Comparison of ENCODE assay signal across 12 mouse cellular contexts in the genomic region with DNA sequence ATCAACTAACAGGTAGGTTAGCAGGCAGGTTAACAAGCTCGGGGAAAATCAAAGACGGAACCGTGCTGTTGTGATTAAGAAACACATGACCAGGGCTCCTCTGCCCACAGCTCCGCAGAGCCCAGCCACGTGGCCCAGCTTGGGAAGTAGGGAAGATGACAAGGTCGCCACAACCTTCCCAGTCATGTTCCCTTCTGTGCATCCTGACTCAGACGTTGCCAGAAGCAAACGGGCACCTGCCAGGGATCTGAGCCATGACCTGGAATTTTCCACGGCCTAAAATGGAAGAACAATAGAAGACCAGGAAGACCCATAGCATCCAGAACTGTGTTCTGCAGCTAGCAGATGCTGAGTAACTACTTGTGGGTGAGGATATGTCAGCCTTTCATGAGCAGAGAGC. TPM values are rescaled to one million over a fixed set of nuclear protein-coding genes. Genes with fewer than 3 reads are reported as not detected.
A peak's percentile ranks its signal among the peaks of the same experiment; 100 is the strongest.
DNase-seq lines count a peak whose midpoint lies in the region; ATAC-seq and TF ChIP-seq lines count a peak whose summit lies in the region.
"Had no signal": no experiment of that assay in that cellular context is flagged by ENCODE, and none has a peak within 500 bp of the region (broad histone marks: within the 10 kb centered on the region; RNA-seq: fewer than 3 reads in every experiment).

No protein-coding gene starts in this region.

- no peak overlapping the region for H3K9ac ChIP-seq in hindbrain, postnatal 0 days (replicated peaks; ENCODE audit: low read length)
- no peak overlapping the region for H3K9ac ChIP-seq in lung, postnatal 0 days (replicated peaks; ENCODE audit: low read depth)
- H3K9ac ChIP-seq: limb, embryonic 15.5 days had no signal

- 74% methylated on average over 9 of the region's 9 CpGs for WGBS in hindbrain, postnatal 0 days
- WGBS in hindbrain, embryonic 10.5 days = 85% methylated on average over 9 of the region's 9 CpGs
- WGBS in lung, postnatal 0 days = 74% methylated on average over 9 of the region's 9 CpGs

- H3K36me3 ChIP-seq in hindbrain, postnatal 0 days (ENCODE audit: insufficient read depth, low read length) = no peaks in the 10 kb centered on the region
- no peaks in the 10 kb centered on the region for H3K36me3 ChIP-seq in hindbrain, embryonic 10.5 days
- no peaks in the 10 kb centered on the region for H3K36me3 ChIP-seq in lung, postnatal 0 days (ENCODE audit: insufficient read depth, low read length)
- H3K36me3 ChIP-seq: limb, embryonic 15.5 days had no signal

- no peaks in the 10 kb centered on the region for H3K27me3 ChIP-seq in hindbrain, postnatal 0 days (ENCODE audit: insufficient read depth, low read length)
- H3K27me3 ChIP-seq in hindbrain, embryonic 10.5 days (ENCODE audit: insufficient read depth, poor library complexity, severe bottlenecking) = peaks cover 14% of the 10 kb centered on the region
- no peaks in the 10 kb centered on the region for H3K27me3 ChIP-seq in lung, postnatal 0 days (replicated peaks; ENCODE audit: insufficient read depth, low read length)
- H3K27me3 ChIP-seq: CH12.LX; limb, embryonic 15.5 days had no signal

- intact Hi-C loops in heart, postnatal 10 days (cut with DNase I) = no loop called here

- no peak overlapping the region for H3K4me3 ChIP-seq in hindbrain, postnatal 0 days (ENCODE audit: low read length)
- H3K4me3 ChIP-seq in hindbrain, embryonic 10.5 days = no peak overlapping the region
- H3K4me3 ChIP-seq in lung, postnatal 0 days (ENCODE audit: low read depth, low read length) = no peak overlapping the region
- H3K4me3 ChIP-seq: limb, embryonic 15.5 days had no signal

- no peak for ATAC-seq in hindbrain, postnatal 0 days
- ATAC-seq in lung, postnatal 0 days = no peak
- no peak for ATAC-seq in megakaryocyte progenitor cell, adult 5-6 weeks (replicated peaks; ENCODE audit: poor library complexity)
- ATAC-seq: forebrain, embryonic 16.5 days had no signal

- peak overlapping the region; percentile 22; the same call in 1 of the 2 replicates for H3K27ac ChIP-seq in hindbrain, postnatal 0 days
- H3K27ac ChIP-seq in hindbrain, embryonic 10.5 days = no peak overlapping the region
- H3K27ac ChIP-seq in lung, postnatal 0 days (ENCODE audit: low read length) = no peak overlapping the region
- H3K27ac ChIP-seq: limb, embryonic 15.5 days had no signal

- no peaks in the 10 kb centered on the region for H3K9me3 ChIP-seq in hindbrain, postnatal 0 days (ENCODE audit: low read length)
- no peaks in the 10 kb centered on the region for H3K9me3 ChIP-seq in hindbrain, embryonic 10.5 days
- H3K9me3 ChIP-seq in lung, postnatal 0 days (ENCODE audit: low read length) = no peaks in the 10 kb centered on the region
- H3K9me3 ChIP-seq: limb, embryonic 15.5 days had no signal

- H3K4me2 ChIP-seq in hindbrain, postnatal 0 days (ENCODE audit: low read depth, low read length) = no peak overlapping the region
- H3K4me2 ChIP-seq in lung, postnatal 0 days (replicated peaks; ENCODE audit: low read depth, low read length) = no peak overlapping the region
- H3K4me2 ChIP-seq: limb, embryonic 15.5 days had no signal

- no peak for DNase-seq in hindbrain, postnatal 0 days (ENCODE audit: low spot score)
- DNase-seq in hindbrain, embryonic 10.5 days (ENCODE audit: low spot score) = no peak
- DNase-seq in adrenal gland, postnatal 10 days = peak; percentile 28
- peak; percentile 73 for DNase-seq in cerebellum, adult 8-10 months
- peak; percentile 52 to 69 for DNase-seq in heart, postnatal 10 days
- DNase-seq in lung, postnatal 0 days (ENCODE audit: low spot score) = no peak
- DNase-seq in urinary bladder, postnatal 14 days (ENCODE audit: low spot score) = no peak
- DNase-seq: layer of hippocampus, postnatal 36 days had no signal

- H3K4me1 ChIP-seq in hindbrain, postnatal 0 days (ENCODE audit: insufficient read depth, low read length) = no peaks in the 10 kb centered on the region; the same call in 1 of the 2 replicates
- peaks cover 23% of the 10 kb centered on the region for H3K4me1 ChIP-seq in hindbrain, embryonic 10.5 days (replicated peaks)
- no peaks in the 10 kb centered on the region; the same call in 1 of the 2 replicates for H3K4me1 ChIP-seq in lung, postnatal 0 days (ENCODE audit: insufficient read depth, low read depth, low read length)

- no peak for TF ChIP-seq EP300 in lung, postnatal 0 days (IDR thresholded peaks at IDR 0.05)

- no peak for TF ChIP-seq CTCF in hindbrain, postnatal 0 days (IDR thresholded peaks at IDR 0.05; ENCODE audit: low read depth)
- TF ChIP-seq CTCF in lung, postnatal 0 days (IDR thresholded peaks at IDR 0.05) = no peak

RNA-seq across cellular contexts. Expression of a gene that starts 32.5 kb away (rescaled TPM):
- 26.3 and 26.9 TPM in 2 replicates for total RNA-seq in hindbrain, postnatal 0 days (2014; rRNA removed)
- polyA plus RNA-seq in hindbrain, postnatal 0 days (2015; fragmentation: Nextera tagmentation; extraction: Ambion mirVana) = 2.6 and 2.7 TPM in 2 replicates
- 0.43 and 0.46 TPM in 2 replicates for polyA plus RNA-seq in hindbrain, embryonic 10.5 days (2016; fragmentation: Nextera tagmentation; extraction: Ambion mirVana)
- total RNA-seq in adrenal gland, postnatal 10 days (2021) = 10 to 100 TPM; 10.1 to 11.7 TPM
- total RNA-seq in heart, postnatal 10 days (2021) = 10 to 100 TPM; 28.8 to 34.0 TPM
- 1.6 and 2.0 TPM in 2 replicates for polyA plus RNA-seq in lung, postnatal 0 days (2015; fragmentation: Nextera tagmentation; extraction: Ambion mirVana)
- 10.9 and 16.6 TPM in 2 replicates for total RNA-seq in megakaryocyte progenitor cell, adult 5-6 weeks (2015)
- total RNA-seq in megakaryocyte progenitor cell, adult 5-6 weeks (2017) = 6.1 and 10.3 TPM in 2 replicates

Comparison
In these comparisons a context has a peak if more than half of its experiments do, and no peak if none do; other contexts are left out.
1. DNase-seq: peak in adrenal gland, postnatal 10 days (single experiment), cerebellum, adult 8-10 months (single experiment) and heart, postnatal 10 days (2 of 2); none in hindbrain, postnatal 0 days (single experiment), hindbrain, embryonic 10.5 days (single experiment), lung, postnatal 0 days (single experiment) and urinary bladder, postnatal 14 days (single experiment).